Mouse (Mus musculus): ENCODE data around the gene Gpc6.

Gpc6 gene

GRCm38 (mm10) chr14:117452150-117452549 lies 527.0 kb downstream of the Gpc6 start:
- DNase-seq (ENCODE audit: low spot score in 2 of 2): no peak

DNA sequence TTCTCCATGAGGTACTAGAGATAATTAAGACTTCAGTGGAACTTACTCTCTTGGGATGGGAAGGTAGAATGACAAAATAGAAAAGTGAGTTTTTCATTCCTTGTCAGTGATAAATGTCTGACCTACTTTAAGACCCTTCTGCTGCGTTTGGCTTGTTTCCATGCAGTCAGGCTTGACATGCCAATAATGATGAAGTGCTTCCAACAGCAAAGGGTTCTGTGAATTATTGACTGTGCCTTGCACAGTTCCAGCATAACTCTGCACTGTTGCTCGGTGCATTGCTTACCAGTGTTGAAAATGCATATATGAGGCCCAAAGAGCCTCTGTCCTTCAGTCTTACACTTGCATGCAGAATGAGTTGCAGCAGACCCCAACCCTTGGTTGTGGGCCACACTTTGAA lies 548.3 kb downstream of the Gpc6 start:
- no peak for DNase-seq (ENCODE audit: low spot score in 2 of 2)

DNA sequence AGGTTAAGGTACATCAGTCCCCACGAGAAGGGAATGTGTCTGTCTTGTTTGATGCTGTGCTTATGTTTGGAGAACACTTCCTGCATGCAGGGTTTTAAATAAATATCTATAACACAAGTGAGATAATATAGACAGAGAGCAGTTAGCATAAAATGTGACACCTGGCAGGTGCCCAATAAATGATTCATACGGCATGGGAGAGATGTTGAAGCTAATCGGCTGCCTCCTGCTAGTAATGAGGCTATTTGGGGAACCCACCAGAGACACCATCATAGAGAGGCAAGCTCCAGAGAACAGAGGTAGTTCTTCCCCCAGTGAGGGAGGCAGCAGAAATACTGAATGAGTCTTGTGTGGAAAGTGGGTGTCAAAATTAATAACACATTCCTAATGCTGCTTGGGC lies 553.8 kb downstream of the Gpc6 start:
- DNase-seq (ENCODE audit: low spot score in 2 of 2): no peak

DNA sequence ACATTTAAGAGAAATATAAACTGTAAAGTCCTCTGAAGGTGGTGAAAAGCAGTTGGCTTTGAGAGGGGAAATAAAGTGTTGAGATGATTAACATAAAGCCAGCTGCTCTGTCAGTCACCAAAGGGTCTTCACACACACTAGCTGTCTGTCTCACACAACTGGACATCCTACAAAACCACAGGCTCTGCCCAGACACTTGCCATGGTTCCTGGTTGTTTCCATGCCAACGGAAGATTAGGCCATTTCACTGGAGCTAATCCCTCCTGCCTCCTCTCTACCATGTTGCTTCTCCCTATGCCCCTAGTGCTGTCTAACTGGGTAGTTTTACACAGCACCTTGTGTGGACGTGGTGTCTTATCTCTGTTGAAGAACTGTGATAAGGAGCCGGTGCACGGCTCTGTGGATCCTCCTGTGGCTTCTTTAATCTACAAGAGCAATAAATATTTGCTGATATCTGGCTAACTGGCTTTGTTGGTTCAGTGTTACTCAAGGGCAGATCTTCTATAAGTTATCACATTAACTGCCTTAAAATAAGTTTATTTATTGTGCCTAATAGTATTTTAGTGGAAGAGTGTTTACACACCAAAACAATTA lies 562.1 kb downstream of the Gpc6 start:
- no peak for DNase-seq (ENCODE audit: low spot score in 2 of 2)

- DNase-seq (ENCODE audit: low spot score in 2 of 2): no peak
Measured at GRCm38 (mm10) chr14:117490469-117490868, 565.4 kb downstream of the Gpc6 start.

DNA sequence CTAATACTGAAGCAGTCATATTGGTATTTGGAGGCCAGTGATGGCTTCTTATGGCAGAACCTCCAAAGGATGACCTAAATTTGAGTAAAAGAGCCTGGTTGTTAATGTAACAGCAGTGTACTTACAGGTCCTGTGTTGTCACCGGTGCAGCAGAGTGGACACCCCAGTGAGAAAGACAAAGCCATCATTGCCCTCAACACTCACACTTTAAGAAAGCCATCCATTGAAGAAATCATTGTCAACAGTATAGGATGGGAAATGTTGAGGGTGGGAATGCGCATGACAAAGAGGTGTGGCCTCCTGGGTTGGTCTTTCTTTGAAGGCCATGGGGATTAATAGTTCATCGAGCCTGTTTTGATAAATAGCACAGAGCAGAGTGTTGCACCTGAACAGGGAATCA lies 570.0 kb downstream of the Gpc6 start:
- DNase-seq (ENCODE audit: low spot score in 2 of 2): no peak

DNA sequence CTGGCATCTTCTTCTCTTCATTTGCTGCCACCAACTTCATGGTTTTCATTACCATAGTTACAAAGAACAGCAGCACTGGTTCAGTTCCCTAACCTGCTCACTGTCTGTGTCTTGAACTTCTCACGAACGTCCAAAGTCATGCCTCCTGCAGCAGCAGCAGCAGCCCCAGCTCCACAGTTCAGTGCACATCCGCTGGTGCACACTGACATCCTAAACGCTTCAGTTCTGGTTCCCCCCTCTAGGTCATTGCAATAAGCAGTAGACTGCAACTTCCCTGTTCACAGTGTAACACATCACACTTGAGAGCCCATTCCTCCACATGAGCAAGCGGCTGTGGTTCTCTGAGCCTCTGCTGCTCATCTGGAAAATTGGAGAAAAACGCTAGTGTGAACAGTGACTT lies 573.7 kb downstream of the Gpc6 start:
- DNase-seq (ENCODE audit: low spot score in 2 of 2): no peak

GRCm38 (mm10) chr14:117499354-117499753 lies 574.2 kb downstream of the Gpc6 start:
- DNase-seq (ENCODE audit: low spot score in 2 of 2): no peak

- no peak for DNase-seq (ENCODE audit: low spot score in 2 of 2)
Measured at GRCm38 (mm10) chr14:117514829-117515228, 589.7 kb downstream of the Gpc6 start.

GRCm38 (mm10) chr14:117519574-117519973 lies 594.5 kb downstream of the Gpc6 start:
- DNase-seq (ENCODE audit: low spot score in 2 of 2): peak; percentile 4

DNA sequence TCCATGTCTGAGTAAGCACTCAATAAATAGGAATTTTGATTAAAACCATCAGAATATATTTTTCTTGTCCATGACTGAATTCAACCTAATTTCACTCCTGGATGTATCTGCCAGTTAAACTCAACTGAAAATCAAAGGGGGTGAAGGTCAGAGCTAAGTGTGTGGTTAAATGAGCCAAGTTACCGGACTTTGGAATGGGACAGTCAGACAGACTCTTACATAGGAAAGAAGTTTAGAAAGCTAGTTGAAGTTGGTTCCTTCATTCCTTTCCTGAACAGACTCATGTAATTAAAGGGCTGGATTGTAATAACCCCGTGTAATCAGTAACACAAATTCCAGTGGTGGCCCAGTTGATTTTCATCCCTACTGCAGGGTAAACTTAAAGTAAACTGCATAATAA lies 595.6 kb downstream of the Gpc6 start:
- no peak for DNase-seq (ENCODE audit: low spot score in 2 of 2)

DNA sequence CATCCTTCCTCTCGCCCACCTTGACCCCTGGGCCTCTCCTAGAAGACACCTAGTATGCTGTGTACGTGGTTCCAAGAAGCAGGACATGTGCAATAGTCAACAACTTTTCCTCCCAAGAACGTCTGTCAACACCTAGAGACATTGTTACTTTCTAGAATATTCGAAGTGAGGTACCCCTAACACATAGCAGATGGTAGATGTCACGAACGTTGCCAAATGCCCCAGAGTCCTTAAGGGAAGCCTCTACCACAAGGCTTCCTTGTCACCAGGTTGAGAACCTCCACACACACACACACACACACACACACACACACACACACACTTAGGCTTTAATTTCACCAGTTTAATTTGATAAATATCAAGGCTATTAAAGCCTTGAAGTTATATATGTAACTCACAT lies 600.0 kb downstream of the Gpc6 start:
- no peak for DNase-seq (ENCODE audit: low spot score in 2 of 2)

DNA sequence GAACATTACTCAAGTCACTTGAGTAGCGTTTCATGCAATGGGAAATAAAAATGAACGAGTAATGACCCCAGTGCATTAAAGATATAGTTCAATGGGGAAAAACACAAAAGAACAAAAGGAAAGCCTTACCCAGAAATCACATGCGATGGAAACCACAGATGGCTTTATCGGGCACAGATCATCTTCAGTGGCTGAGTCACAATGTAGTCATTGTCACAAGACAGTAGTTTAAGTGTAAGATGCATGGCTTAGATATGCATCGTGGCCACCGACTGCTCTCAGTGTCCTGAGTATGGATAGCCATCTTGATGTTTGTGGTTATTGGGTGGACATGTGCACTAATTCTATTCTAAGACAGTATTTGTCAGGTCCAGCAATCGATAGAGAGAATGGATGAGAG lies 601.9 kb downstream of the Gpc6 start:
- no peak for DNase-seq (ENCODE audit: low spot score in 2 of 2)

GRCm38 (mm10) chr14:117529439-117529838 lies 604.3 kb downstream of the Gpc6 start:
- no peak for DNase-seq (ENCODE audit: low spot score in 2 of 2)

GRCm38 (mm10) chr14:117552776-117553175 lies 627.7 kb downstream of the Gpc6 start:
- DNase-seq (ENCODE audit: low spot score in 2 of 2): no peak

- no peak for DNase-seq (ENCODE audit: low spot score in 2 of 2)
Measured at GRCm38 (mm10) chr14:117556715-117557320, 631.7 kb downstream of the Gpc6 start.

DNA sequence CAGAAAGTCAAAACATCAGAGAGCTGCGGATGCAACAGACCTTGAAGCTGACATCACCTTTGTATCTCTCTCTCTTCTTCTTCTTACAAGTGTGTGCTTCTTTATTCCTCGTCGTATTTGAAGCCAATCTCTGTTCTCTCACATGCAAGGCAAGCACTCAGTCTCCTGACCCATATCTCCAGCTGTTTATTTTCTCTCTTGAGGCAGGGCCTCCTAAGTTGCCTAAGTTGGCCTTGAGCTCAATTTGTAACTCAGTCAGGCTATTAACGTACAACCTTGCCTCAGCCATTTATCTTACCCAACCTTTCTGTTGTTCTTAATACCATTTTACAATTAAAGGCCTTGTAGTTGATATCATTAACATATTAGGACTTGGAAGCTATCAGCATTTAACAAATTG lies 637.0 kb downstream of the Gpc6 start:
- DNase-seq (ENCODE audit: low spot score in 2 of 2): no peak

DNA sequence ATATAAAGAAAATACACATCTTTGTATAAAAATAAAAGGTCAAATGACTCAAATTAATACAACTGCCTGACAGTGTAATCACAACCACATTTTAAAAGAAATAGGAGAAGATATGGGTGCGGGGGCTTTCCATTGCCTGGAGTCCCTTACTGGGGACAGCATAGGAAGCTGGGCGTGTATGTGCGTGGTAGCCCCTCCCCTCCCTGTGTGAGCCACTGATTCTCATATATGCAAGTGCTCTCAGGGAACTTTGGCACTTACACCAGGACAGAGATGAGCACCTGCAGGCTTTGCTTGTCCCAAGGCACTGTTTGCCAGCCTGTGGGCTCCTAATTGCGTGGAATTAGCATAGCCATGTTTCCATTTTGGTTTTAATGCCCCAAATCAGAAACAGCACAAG lies 644.2 kb downstream of the Gpc6 start:
- no peak for DNase-seq (ENCODE audit: low spot score in 2 of 2)

GRCm38 (mm10) chr14:117572213-117572612 lies 647.1 kb downstream of the Gpc6 start:
- peak in 1 of 2 experiments; percentile 10 for DNase-seq (ENCODE audit: low spot score in 2 of 2)

GRCm38 (mm10) chr14:117574216-117574615 lies 649.1 kb downstream of the Gpc6 start:
- no peak for DNase-seq (ENCODE audit: low spot score in 2 of 2)

DNA sequence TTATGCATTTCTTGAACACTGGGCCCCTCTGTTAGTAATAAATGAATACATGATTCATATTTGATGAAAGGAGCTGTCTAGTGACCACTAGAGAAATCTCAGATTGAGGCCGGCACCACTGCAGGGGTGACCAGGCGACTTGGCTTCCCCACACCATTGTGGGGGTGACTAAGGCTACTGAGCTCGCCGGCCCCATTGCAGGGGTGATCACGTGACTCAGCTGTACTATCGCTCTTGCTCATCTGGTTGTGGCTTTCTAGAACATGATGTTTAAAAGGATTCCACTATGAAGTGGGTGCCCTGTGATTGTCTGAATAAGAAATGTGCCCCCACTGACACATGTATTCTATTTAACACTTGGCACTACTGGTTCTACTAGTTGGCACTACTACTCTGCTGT lies 656.6 kb downstream of the Gpc6 start:
- no peak for DNase-seq (ENCODE audit: low spot score in 2 of 2)

GRCm38 (mm10) chr14:117599758-117600157 lies 674.6 kb downstream of the Gpc6 start:
- no peak for DNase-seq (ENCODE audit: low spot score in 2 of 2)

GRCm38 (mm10) chr14:117603837-117604236 lies 678.7 kb downstream of the Gpc6 start:
- no peak for DNase-seq (ENCODE audit: low spot score in 2 of 2)

DNA sequence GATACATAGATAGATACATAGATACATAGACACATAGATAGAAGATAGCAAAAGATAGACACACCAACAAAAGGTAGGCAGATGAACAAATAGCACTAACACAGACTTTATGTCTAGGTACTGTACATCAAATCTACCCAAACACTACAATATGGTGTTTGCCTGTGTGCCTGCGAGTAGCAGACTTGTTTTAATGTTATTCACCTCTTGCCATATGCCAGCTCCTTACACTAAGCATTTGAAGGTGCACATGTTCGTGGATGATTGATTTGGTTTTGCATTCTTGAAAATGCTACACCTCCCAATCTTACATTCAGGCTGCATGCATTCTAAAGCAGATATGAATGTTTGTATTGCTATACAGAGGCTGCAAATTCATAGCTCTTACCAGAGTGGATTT lies 680.6 kb downstream of the Gpc6 start:
- DNase-seq (ENCODE audit: low spot score in 2 of 2): no peak

Data from frontal cortex, postnatal 14 days (tissue).